Mouse (Mus musculus) spleen, adult 2 months (tissue): ENCODE measurements at regions not wholly inside any gene's neighbourhood (a gene's known extent, or its start where the extent isn't known, plus 50 kb on each side); places are given as distances from the start of the nearest gene placed in this dataset.

Source experiments
- CTCF ChIP-seq: fragments of 200-500 bp; IDR thresholded peaks from 2 replicates; pipeline ENCODE4 v1.5.1; 2011; ENCODE audit warnings: mild to moderate bottlenecking, inconsistent platforms; ENCODE audit not compliant: insufficient read depth, insufficient read length, insufficient replicate concordance; ENCODE audit errors: extremely low read depth
- POLR2A ChIP-seq: fragments of 200-500 bp; IDR thresholded peaks from 2 replicates; pipeline ENCODE4 v1.6.1; 2011; ENCODE audit warnings: low read depth, low read length, inconsistent platforms

DNA sequence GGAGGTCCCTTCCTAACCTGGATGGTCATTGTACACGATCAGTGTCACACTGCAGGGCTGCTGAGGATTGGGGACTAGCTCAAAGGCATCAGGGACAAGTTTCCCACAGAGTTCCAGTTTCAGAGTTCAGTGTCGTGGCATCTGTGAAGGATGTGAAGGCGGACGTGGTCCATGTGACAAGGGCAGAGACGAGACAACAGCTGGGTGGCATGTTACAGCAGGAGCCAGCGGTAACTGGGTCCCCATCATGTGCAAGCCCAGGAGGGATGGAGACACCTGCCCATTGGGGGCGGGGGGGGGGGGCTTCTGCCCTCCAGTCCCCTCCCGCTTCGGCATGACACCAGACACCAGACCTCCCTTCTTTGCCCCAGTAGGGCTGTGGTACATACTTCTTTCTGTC is 241.6 kb downstream of the Opa1 start:
- TF ChIP-seq CTCF (no peak), POLR2A (no peak)
